Mouse (Mus musculus) R1 (cell line): ENCODE data around the gene Hmgcs2.

Experiments
- DNase-seq: peaks from one replicate; pipeline ENCODE4 v3.0.0-alpha.2; 2018; ENCODE audit warnings: low read depth, low spot score

Hmgcs2 gene

DNA sequence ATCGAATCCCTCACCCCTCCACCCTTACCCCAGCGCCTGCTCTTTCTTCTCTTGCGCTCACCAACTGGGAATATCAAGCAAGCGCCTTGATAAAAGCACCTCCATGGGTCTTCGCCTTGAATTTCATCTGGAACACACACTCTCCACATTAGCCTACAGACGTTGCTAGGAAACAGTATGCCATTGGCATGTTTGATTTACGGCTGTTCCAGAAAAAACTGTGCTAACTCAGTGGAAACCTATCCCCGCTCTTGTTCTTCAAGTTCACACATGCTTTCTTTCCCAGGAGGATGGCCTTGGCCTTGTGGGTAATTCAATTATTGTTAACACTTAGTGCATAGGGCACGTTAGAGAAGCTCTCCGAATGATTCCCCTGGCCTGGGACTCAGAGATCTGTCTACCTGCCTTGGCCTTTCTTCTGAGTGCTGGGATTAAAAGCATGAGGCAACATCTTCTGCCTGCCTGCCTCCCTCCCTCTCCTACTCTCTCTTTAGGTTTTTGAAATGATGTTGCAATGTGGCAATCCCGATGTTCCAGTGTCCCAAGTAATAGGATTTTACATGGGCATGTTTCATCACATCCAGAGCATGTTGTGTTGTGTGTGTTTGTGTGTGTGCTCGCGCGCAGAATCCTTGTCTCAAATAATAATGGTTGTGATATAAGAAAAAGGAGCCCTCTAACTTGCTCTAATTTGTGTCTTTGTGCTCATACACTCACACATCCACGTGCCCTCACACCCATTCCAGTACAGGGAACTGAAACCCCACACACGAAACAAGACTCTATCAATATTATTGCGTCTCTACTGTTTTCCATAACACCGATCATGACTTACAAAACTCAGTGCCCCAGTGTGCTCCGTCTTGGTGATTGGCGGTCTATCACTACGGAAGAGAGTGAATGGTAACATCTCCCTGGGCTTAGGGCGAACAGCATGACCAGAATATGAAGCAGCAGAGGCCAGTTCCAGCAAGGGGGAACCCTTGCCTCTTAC is 56.7 kb downstream of the Hmgcs2 start:
- no peak for DNase-seq

DNA sequence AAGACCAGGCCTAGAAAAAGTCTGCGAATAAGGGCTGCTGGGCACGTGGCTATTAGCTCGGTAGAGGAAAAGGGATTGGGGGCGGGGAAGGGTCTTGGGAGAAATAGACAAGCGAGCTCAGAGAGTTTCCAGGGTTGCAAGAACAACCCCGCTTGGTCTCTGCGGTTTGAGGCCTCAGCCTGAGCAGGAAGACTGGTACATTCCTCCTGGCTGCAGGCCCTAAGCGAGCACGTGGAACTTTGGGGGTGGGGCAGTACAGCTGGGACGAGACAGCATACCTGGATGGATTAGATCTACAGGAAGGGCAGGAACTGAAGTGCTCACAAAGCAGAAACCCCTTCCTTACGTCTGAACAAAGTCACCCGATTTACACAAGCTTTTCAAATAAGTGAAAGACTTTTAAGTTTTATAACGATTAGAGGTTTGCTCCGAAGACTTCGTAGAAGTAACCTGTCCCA is 58.4 kb downstream of the Hmgcs2 start:
- peak; percentile 75 for DNase-seq

DNA sequence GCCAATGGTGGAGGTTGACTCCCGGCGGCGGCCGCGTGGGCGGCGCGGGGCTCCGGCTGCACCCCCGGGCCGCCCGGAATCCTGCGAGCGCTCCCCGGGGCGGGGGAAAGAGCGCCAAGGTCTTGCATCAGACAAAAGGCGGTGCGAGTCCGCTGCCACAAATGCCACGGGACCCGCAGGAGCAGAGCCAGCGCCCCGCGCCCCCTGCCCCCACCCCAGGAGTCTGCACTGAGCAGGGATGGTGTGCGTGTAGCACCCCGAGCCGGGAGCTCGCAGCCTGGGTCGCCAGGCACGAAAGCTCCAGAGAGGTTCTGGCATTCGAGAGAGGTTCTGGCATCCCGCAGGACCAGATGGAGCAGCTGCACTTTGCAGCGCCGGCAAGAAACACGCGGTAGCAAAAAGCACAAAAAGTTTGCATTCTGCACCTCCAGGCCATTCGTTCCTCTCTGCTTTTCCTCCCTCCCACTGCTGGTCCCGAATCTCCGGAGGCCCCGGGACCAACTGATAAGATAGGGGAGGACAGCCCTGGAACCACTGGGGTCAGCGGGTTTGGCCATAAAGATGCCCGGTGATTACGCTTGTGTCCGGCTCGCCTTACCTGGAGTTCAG is 59.0 kb downstream of the Hmgcs2 start:
- peak; percentile 53 for DNase-seq

DNA sequence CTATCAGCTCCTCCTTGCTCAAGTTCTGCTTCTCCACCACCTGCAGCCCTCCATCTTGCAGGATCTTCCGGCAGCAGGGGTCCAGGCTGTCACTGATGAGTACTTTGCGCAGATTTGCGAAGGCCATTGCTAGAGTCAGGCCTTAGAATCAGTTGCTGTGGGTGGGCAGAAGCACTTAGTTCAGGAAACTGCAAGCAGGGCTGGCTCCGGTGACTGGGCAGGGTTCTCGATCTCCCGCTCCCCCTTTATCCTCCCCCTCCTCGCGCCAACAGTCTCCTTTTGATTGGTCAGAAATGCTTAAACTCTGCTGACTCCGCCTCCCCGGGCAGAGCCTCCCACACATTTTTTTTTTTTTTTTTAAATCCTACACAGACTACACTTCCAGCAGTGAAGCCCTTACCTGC is 59.5 kb downstream of the Hmgcs2 start, which contains the start of gene Phgdh:
TSS of gene Phgdh (minus strand) at position 285 of the 404 bp plus-strand sequence.
- DNase-seq = peak; percentile 90

DNA sequence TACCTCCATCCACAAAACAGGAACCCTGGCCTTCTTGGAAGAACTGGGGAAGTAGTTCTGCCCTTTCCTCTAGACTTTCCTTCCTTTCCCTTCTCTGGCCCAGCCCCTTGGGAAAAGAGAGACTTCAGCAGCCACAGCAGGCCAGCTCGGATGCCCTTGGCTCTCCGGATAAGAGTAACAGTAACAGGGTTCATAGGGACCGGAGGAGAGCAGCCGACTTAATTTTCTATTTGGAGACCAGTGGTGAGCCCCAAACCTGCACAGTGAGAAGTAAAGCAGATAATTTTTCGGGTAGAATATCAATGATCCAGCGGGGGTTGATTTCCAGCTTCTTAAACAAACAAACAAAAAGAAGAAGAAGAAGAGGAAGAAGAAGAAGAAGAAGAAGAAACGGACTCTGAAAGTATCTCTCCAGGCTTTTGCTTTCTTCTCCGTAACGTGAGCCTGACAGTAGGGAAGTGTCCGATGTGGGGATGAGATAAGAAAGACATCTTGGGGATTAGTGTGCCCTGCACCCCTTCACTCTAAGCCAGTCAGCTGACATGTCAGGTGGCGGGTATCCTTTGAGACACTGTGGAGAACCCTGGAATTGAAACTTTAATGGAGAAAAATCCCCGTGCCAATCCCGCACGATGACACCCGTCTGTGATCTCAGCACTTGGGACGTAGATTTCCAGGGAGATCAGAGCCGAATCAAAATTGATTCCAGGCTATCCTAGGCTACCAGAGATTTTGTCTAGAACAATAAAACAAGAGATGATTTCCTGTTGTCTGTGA is 60.8 kb downstream of the Hmgcs2 start:
- no peak for DNase-seq

DNA sequence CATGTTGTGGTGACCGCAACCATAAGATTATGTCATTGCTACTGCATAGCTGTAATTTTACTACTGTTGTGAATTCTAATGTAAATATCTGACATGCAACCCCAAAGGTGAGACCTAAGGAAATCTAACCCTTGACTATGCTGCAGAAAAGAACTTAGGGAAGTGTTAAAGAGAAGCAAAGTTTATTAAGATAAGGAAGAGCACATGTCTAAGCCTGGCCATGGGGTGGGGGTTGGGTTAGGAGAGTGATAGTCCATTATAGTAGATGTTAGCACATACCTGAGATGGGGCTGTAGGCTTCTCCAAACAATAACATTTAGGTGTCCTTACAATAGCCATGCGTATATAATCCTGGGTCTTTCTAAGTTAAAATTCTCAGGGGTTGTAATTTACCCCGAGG is 63.0 kb downstream of the Hmgcs2 start:
- no peak for DNase-seq

DNA sequence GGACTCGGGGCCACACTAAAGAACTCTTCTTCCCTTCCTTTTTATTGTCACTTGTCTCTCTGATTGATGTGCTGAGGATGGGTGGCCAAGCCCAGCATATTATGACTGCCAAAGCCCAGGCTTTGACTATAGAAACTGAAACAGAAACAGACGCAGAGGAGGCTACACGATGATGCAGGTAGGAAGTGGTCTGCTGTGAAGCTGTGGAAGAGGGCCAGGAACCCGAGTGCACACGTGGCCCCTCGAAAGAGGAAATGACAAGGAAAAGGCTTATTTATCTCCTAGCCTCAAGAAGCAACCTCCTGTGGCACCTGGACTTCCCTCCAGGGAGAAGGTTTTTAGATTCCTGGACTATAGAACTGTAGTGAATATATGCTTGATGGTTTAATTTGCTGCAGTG is 67.9 kb downstream of the Hmgcs2 start:
- DNase-seq = no peak

DNA sequence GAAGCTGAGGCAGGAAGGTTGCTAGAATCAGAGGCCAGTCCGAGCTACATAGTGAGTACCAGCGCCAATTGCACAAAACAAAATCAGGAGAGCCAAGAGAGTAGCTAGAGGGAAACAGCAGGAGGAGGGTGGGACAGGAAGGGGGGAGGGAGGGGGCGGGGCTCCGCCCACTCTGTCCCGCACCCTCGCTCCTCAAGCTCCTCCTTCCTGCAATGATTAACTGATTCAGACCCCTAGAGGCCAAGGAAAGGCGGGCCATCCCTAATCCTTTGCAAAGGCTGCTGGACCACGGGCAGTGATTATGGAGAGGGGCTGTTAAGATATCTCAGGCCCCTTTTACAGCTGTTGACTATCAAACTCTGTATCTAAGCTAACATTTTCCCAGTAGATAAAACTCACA is 68.5 kb downstream of the Hmgcs2 start:
- peak; percentile 89 for DNase-seq

DNA sequence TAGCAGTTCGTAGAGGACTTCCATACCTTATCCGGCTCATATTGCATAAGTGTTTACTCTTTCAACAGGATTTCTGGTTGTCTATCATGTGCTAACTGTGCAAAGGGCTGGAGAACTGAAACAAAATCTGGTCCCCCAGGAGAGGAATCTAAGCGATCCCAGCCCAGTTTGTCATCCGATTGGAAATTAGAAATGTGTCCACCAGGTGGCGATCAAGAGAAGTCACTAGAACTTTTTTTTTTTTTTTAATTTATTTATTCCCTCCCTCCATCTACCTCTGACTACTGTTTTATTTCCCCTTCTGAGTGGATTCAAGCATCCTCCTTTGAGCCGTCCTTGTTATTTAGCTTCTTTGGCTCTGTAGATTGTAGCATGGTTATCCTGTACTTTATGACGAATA is 73.7 kb downstream of the Hmgcs2 start:
- DNase-seq = peak; percentile 56

DNA sequence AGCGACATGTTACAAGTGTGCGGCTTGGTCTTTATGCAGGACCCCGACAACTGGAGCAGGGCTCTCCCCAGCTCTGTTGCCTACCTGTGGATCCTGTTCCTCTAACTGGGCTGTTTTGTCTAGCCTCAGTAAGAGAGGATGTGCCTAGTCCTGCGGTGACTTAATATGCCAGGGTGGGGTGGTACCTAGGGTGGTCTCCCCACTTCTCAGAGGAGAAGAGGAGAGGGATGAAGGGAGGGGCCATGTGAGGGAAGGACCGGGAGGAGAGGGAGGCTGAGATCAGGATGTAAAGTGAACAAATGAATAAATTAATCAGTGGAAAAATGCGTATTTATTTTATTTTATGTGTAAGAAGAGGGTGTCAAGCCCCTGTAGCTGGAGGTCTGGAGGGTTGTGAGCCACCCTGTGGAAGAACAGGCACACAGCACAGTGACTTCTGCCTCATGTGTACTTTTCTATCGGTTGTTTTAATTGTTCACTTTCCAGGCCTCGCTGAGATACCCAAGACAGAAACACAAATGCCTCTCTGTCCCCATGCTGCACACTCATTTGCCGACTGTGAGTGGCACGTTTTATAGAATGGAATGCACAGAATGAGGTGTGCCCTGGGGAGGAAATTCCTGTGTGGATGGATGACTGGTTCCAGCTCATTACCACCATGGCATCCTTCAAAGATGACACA is 75.2 kb downstream of the Hmgcs2 start:
- peak; percentile 56 for DNase-seq

DNA sequence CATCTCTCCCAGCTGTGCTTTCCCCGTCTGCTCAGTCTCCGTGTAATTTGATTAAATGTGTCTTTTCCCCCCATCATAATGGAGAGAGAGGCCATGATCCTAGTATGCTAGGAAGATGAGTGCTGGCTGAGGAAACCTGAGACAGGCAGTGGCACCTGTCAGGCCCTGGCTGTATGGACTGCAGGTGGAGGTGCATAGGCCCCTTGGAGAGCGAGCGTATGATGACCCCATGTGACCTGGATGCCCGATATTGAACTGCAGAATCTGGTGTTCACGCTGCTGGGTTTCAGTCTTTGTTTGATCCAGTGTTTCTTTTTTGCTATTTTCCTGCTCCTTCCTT is 75.8 kb downstream of the Hmgcs2 start:
- DNase-seq = no peak

DNA sequence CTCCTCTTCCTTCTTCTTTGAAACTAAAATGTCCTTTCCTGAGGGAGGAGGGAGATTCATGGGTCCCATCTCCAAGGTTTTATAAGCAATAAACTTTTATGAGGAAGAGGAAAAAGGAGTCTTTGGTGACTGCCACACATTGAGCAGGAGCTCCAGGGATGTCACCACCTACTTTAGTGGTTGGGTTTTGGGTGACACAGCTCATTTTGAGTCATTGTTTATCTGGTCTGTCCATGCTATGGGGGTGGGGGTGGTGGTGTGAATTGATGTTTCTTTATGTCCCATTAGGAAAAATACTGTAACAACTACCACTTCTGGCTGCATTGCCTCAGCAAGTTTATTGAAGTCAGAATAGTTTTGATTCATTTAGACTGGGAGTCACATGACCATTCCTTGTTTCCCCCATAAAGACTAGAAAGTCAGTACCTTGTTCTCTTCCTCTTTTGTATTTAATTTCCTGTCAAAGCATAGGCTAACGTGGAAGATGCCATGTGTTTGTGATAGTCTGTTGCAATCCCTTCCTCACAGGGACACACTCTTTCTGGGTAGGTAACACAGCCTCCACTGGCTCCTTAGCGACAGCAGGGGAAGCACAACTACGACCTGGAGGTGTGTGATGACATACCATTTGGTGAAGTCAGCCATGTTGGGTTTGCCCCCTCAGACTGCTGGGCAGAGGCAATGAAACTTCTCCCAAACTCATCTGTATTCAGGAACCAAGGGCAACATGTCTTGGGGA is 76.6 kb downstream of the Hmgcs2 start:
- DNase-seq = no peak
